Mouse (Mus musculus) heart, embryonic 14.5 days (tissue): ENCODE data around the gene Rap1b. TPM values are rescaled to one million over a fixed set of nuclear protein-coding genes. Genes with fewer than 3 reads are reported as not detected.

ENCODE experiments used
- ATAC-seq: fragments of 200-750 bp; cut with Nextera tagmentation; 2 replicates; pipeline ENCODE4 v1.8.0; 2017; ENCODE audit warnings: low read depth, moderate TSS enrichment; ENCODE audit not compliant: insufficient number of reproducible peaks, insufficient read depth, low FRiP score
- H3K27ac ChIP-seq, 2 experiments: fragments of 200-500 bp in 1 of 2; fragments of 300-500 bp in 1 of 2; sonication (generic) in 1 of 2; replicated peaks in 1 of 2; 2 replicates each; pipeline ENCODE4 v1.5.1; 2012 to 2014; ENCODE audit warnings: low read depth in 2 of 2, low read length in 2 of 2, control low read depth in 1 of 2, mild to moderate bottlenecking in 1 of 2, mixed read lengths in 1 of 2; ENCODE audit not compliant: control insufficient read depth in 1 of 2, insufficient read depth in 1 of 2
- H3K27me3 ChIP-seq: fragments of 300-500 bp; sonication (generic); 2 replicates; pipeline ENCODE4 v1.6.1; 2014; ENCODE audit warnings: mild to moderate bottlenecking, low read length, control low read depth; ENCODE audit not compliant: control insufficient read depth, insufficient read depth
- H3K36me3 ChIP-seq: fragments of 300-500 bp; sonication (generic); 2 replicates; pipeline ENCODE4 v1.6.1; 2014; ENCODE audit warnings: mild to moderate bottlenecking, control low read depth, low read length, mixed read lengths; ENCODE audit not compliant: control insufficient read depth, insufficient read depth
- H3K4me1 ChIP-seq, 2 experiments: fragments of 200-500 bp in 1 of 2; fragments of 300-500 bp in 1 of 2; sonication (generic) in 1 of 2; 2 replicates each; pipeline ENCODE4 v1.6.1; 2012 to 2014; ENCODE audit warnings: low read length in 2 of 2, control low read depth in 1 of 2, mixed read lengths in 1 of 2; ENCODE audit not compliant: control insufficient read depth in 2 of 2, insufficient read depth in 2 of 2
- H3K4me2 ChIP-seq: fragments of 300-500 bp; sonication (generic); 2 replicates; pipeline ENCODE4 v1.6.1; 2014; ENCODE audit warnings: mild to moderate bottlenecking, low read length
- H3K4me3 ChIP-seq, 2 experiments: fragments of 200-500 bp in 1 of 2; fragments of 300-500 bp in 1 of 2; sonication (generic) in 1 of 2; 2 replicates each; pipeline ENCODE4 v1.5.1; 2012 to 2014; ENCODE audit warnings: low read length in 2 of 2, mild to moderate bottlenecking in 2 of 2, control low read depth in 1 of 2, low read depth in 1 of 2, moderate library complexity in 1 of 2; ENCODE audit not compliant: control insufficient read depth in 1 of 2, insufficient read depth in 1 of 2
- H3K9ac ChIP-seq: fragments of 300-500 bp; sonication (generic); 2 replicates; pipeline ENCODE4 v1.6.1; 2014; ENCODE audit warnings: mild to moderate bottlenecking, low read length
- H3K9me3 ChIP-seq: fragments of 300-500 bp; sonication (generic); 2 replicates; pipeline ENCODE4 v1.6.1; 2016; ENCODE audit warnings: low read length, control low read depth; ENCODE audit not compliant: control insufficient read depth
- WGBS: fragments of 180-500 bp; shearing (Covaris S2); extraction: QIAGEN DNeasy Blood & Tissue Kit; methylation state at CpG from one replicate; pipeline ENCODE4 v1.1.7; 2014; 5-methylcytosine and 5-hydroxymethylcytosine counted together
- polyA plus RNA-seq: library from polyadenylated mRNA; unstranded; fragments of >200 nt; fragmentation: Nextera tagmentation; extraction: Ambion mirVana; gene quantifications from 2 replicates; pipeline ENCODE4 v1.2.1, GENCODE M21; 2014

Gene Rap1b
- polyA plus RNA-seq, 1 experiment from 2014 or later = 143 TPM

- H3K27ac ChIP-seq = no peak overlapping the region
- H3K36me3 ChIP-seq = peaks cover 86% of the 10 kb centered on the region
- H3K4me1 ChIP-seq = no peaks in the 10 kb centered on the region
- ATAC-seq = no peak
- no peak overlapping the region for H3K4me3 ChIP-seq
- no peaks in the 10 kb centered on the region for H3K27me3 ChIP-seq
- 85% methylated on average over 16 of the region's 16 CpGs for WGBS
- H3K9ac ChIP-seq = no peak overlapping the region
- no peak overlapping the region for H3K4me2 ChIP-seq
- no peaks in the 10 kb centered on the region for H3K9me3 ChIP-seq
These were observed 79.5 kb downstream of the Rap1b start for GRCm38 (mm10) chr10:117766111-117766895.

- no peak overlapping the region for H3K27ac ChIP-seq
- H3K4me3 ChIP-seq = no peak overlapping the region
- no peak for ATAC-seq
- H3K4me2 ChIP-seq = no peak overlapping the region
- peaks cover 86% of the 10 kb centered on the region for H3K36me3 ChIP-seq
- no peaks in the 10 kb centered on the region for H3K9me3 ChIP-seq
- no peaks in the 10 kb centered on the region for H3K4me1 ChIP-seq
- whole genome bisulfite sequencing = 87% methylated on average over 11 of the region's 11 CpGs
- H3K9ac ChIP-seq = no peak overlapping the region
- no peaks in the 10 kb centered on the region for H3K27me3 ChIP-seq
These were observed 80.5 kb downstream of the Rap1b start for GRCm38 (mm10) chr10:117765116-117765894.

GRCm38 (mm10) chr10:117764598-117764997, 81.2 kb downstream of the Rap1b start:
- Histone ChIP-seq H3K9ac (no peak overlapping the region), H3K4me1 (no peaks in the 10 kb centered on the region), H3K36me3 (peaks cover 86% of the 10 kb centered on the region), H3K27me3 (no peaks in the 10 kb centered on the region), H3K27ac (no peak overlapping the region), H3K4me3 (no peak overlapping the region), H3K9me3 (no peaks in the 10 kb centered on the region), H3K4me2 (no peak overlapping the region)
- ATAC-seq = no peak
- 89% methylated on average over 6 of the region's 6 CpGs for WGBS

Other genes starting within 250 kb of the Rap1b start
- gene Cpm, start 216.5 kb downstream of the Rap1b start, polyA plus RNA-seq = 0.96 and 1.00 TPM in 2 replicates
- gene Mdm2, start 135.3 kb downstream of the Rap1b start, polyA plus RNA-seq = 48.9 and 49.0 TPM in 2 replicates
- 5.9 and 7.7 TPM in 2 replicates for gene Slc35e3, start 99.7 kb downstream of the Rap1b start, polyA plus RNA-seq
- gene Nup107, start 53.3 kb downstream of the Rap1b start, polyA plus RNA-seq = 41.0 and 42.5 TPM in 2 replicates